Mouse (Mus musculus) thymus, postnatal 36 days (tissue): ENCODE measurements around the gene Fyn.
A peak's percentile ranks its signal among the peaks of the same experiment; 100 is the strongest.

ENCODE experiments used
- DNase-seq, 2 experiments: peaks; one replicate each; pipeline ENCODE4 v3.0.0; 2022; ENCODE audit warnings: mixed read lengths in 2 of 2

Gene Fyn

GRCm38 (mm10) chr10:39414068-39414467 lies 45.4 kb downstream of the Fyn start:
- no peak for DNase-seq

- no peak for DNase-seq
Observed at GRCm38 (mm10) chr10:39415586-39415985, 46.9 kb downstream of the Fyn start.

- no peak for DNase-seq
Observed at GRCm38 (mm10) chr10:39417611-39418010, 49.0 kb downstream of the Fyn start.

- no peak for DNase-seq
Observed at GRCm38 (mm10) chr10:39418395-39418794, 49.7 kb downstream of the Fyn start.

GRCm38 (mm10) chr10:39420842-39421617 lies 52.4 kb downstream of the Fyn start:
- DNase-seq = peak in 1 of 2 experiments; percentile 15

GRCm38 (mm10) chr10:39421772-39422171 lies 53.1 kb downstream of the Fyn start:
- no peak for DNase-seq

- no peak for DNase-seq
Observed at GRCm38 (mm10) chr10:39424643-39425042, 56.0 kb downstream of the Fyn start.

- DNase-seq = no peak
Observed at GRCm38 (mm10) chr10:39426033-39426432, 57.4 kb downstream of the Fyn start.

- DNase-seq = no peak
Observed at GRCm38 (mm10) chr10:39426833-39427490, 58.3 kb downstream of the Fyn start.

GRCm38 (mm10) chr10:39429661-39430060 lies 61.0 kb downstream of the Fyn start:
- no peak for DNase-seq

GRCm38 (mm10) chr10:39430074-39430764 lies 61.6 kb downstream of the Fyn start:
- DNase-seq = no peak

- DNase-seq = no peak
Observed at GRCm38 (mm10) chr10:39431265-39431664, 62.6 kb downstream of the Fyn start.

- no peak for DNase-seq
Observed at GRCm38 (mm10) chr10:39432648-39433568, 64.3 kb downstream of the Fyn start.

GRCm38 (mm10) chr10:39433893-39434292 lies 65.2 kb downstream of the Fyn start:
- no peak for DNase-seq

- DNase-seq = no peak
Observed at GRCm38 (mm10) chr10:39434758-39435448, 66.2 kb downstream of the Fyn start.

- DNase-seq = no peak
Observed at GRCm38 (mm10) chr10:39438905-39439304, 70.2 kb downstream of the Fyn start.

GRCm38 (mm10) chr10:39440506-39440905 lies 71.9 kb downstream of the Fyn start:
- DNase-seq = no peak

GRCm38 (mm10) chr10:39441636-39442035 lies 73.0 kb downstream of the Fyn start:
- no peak for DNase-seq

GRCm38 (mm10) chr10:39443122-39443521 lies 74.5 kb downstream of the Fyn start:
- DNase-seq = no peak

GRCm38 (mm10) chr10:39443947-39444346 lies 75.3 kb downstream of the Fyn start:
- no peak for DNase-seq

- DNase-seq = no peak
Observed at GRCm38 (mm10) chr10:39445870-39446269, 77.2 kb downstream of the Fyn start.

- no peak for DNase-seq
Observed at GRCm38 (mm10) chr10:39446706-39447105, 78.1 kb downstream of the Fyn start.
